Mouse (Mus musculus): Measurements from ENCODE around the gene Slco2b1. TPM values are rescaled to one million over a fixed set of nuclear protein-coding genes. Genes with fewer than 3 reads are reported as not detected.

Slco2b1 gene
- polyA plus RNA-seq, 1 experiment from 2014 or later, result 4.3 TPM

DNA sequence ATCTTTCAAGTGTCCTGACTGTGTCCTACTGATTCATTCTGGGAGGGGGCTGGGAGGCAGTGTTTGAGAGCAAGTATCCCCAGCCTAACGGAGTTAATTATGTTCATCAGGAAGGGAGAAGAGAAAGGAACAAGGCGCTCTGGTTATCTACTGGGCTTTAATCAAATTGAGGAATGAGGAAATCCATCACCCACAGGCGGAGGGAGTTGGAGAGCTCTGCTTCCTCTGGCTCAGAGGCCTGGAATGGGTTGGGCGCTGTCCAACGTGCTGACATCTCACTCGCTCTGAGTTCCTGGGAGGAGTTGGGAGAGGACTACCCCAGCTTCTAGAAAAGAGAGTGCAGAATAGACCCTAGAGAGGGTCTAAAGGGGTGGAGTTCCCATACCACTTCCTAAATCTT lies 62.5 kb downstream of the Slco2b1 start:
- Histone ChIP-seq H3K4me3 (replicated peaks; ENCODE audit: low read depth, low read length) (no peak overlapping the region), H3K36me3 (ENCODE audit: insufficient read depth, low read length) (no peaks in the 10 kb centered on the region), H3K27ac (no peak overlapping the region), H3K4me2 (ENCODE audit: low read length) (no peak overlapping the region), H3K27me3 (ENCODE audit: insufficient read depth, low read length) (no peaks in the 10 kb centered on the region), H3K9me3 (replicated peaks; ENCODE audit: low read length) (no peaks in the 10 kb centered on the region), H3K4me1 (replicated peaks; ENCODE audit: insufficient read depth, low read length) (no peaks in the 10 kb centered on the region), H3K9ac (ENCODE audit: low read depth, low read length) (no peak overlapping the region)
- peak; percentile 89 for DNase-seq (ENCODE audit: low spot score)
- 3% methylated on average over 6 of the region's 6 CpGs for WGBS
- TF ChIP-seq CTCF (IDR thresholded peaks at IDR 0.05; ENCODE audit: low read depth), result peak; percentile 30
- ATAC-seq (replicated peaks; ENCODE audit: low FRiP score, low read depth), result no peak

DNA sequence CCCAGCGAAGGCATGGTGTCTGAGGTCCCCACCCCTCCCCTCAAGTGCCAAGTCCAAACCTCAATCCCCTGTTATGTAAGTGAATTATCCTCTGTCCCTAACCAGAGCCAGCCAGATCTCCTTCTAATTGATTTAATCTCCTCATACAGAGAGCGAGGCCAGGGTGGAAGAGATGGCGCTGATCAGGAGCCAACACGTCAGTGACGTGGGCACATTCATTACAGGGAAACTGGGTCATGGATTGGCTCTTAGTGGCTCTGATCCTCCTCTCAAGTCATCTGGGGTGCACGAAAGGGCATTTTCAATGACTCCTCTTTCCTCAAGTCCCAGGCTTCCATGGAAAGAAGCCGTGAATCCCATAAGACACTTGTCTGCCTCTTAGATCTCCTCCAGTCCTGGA lies 66.4 kb downstream of the Slco2b1 start:
- Histone ChIP-seq H3K36me3 (ENCODE audit: insufficient read depth, low read length) (no peaks in the 10 kb centered on the region), H3K9ac (ENCODE audit: low read depth, low read length) (no peak overlapping the region), H3K4me3 (replicated peaks; ENCODE audit: low read depth, low read length) (no peak overlapping the region), H3K27ac (no peak overlapping the region), H3K27me3 (ENCODE audit: insufficient read depth, low read length) (no peaks in the 10 kb centered on the region), H3K9me3 (replicated peaks; ENCODE audit: low read length) (no peaks in the 10 kb centered on the region), H3K4me1 (replicated peaks; ENCODE audit: insufficient read depth, low read length) (no peaks in the 10 kb centered on the region), H3K4me2 (ENCODE audit: low read length) (no peak overlapping the region)
- no peak for TF ChIP-seq CTCF (IDR thresholded peaks at IDR 0.05; ENCODE audit: low read depth)
- 79% methylated on average over 7 of the region's 7 CpGs for whole genome bisulfite sequencing
- ATAC-seq (replicated peaks; ENCODE audit: low FRiP score, low read depth), result no peak
- no peak for DNase-seq (ENCODE audit: low spot score)

DNA sequence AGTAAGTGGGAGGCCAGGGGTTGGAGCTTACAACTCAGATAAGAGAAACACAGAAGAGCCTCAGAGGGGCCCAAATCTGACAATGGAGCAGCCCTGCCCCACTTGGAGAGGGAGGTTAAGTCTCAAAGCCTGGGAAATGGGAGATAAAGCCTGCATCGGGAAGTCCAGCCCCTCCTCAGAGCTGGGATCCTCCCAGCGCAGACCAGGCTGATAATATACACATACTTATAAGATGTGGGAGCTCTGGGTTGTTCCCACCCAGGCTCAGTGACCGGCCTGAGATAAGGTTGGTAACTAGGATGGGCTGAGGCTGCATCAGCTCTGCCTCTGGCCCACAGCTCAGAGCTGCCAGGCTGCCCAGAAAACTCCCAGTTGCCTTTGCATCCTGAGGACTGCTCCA lies 69.1 kb downstream of the Slco2b1 start:
- Histone ChIP-seq H3K4me1 (replicated peaks; ENCODE audit: insufficient read depth, low read length) (no peaks in the 10 kb centered on the region), H3K4me2 (ENCODE audit: low read length) (no peak overlapping the region), H3K27me3 (ENCODE audit: insufficient read depth, low read length) (no peaks in the 10 kb centered on the region), H3K4me3 (replicated peaks; ENCODE audit: low read depth, low read length) (no peak overlapping the region), H3K27ac (no peak overlapping the region), H3K9me3 (replicated peaks; ENCODE audit: low read length) (no peaks in the 10 kb centered on the region), H3K36me3 (ENCODE audit: insufficient read depth, low read length) (no peaks in the 10 kb centered on the region), H3K9ac (ENCODE audit: low read depth, low read length) (no peak overlapping the region)
- ATAC-seq (replicated peaks; ENCODE audit: low FRiP score, low read depth) (no peak), DNase-seq (ENCODE audit: low spot score) (no peak)
- WGBS, result 52% methylated on average over 3 of the region's 3 CpGs
- no peak for TF ChIP-seq CTCF (IDR thresholded peaks at IDR 0.05; ENCODE audit: low read depth)

DNA sequence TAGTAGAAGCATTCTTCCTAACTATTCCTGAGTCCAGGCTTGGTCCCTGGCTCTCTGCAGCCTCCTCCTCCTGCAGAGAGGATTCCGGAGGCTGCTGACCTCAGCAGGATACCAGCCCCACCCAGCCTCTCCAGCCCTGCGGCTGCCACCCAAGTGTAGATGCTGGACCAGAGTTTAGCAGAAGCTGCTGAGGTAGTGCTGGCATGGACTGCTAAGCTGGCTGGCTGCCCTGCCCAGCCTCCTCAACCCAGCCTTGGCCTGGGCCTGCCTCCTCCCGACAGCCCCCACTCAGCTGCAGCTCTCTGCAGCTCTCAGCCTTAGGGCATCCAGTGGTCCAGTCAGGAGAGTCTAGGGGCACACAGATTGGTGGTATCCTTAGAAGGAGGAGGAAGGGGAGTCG lies 69.9 kb downstream of the Slco2b1 start:
- Histone ChIP-seq H3K9me3 (replicated peaks; ENCODE audit: low read length) (no peaks in the 10 kb centered on the region), H3K4me2 (ENCODE audit: low read length) (no peak overlapping the region), H3K9ac (ENCODE audit: low read depth, low read length) (no peak overlapping the region), H3K36me3 (ENCODE audit: insufficient read depth, low read length) (no peaks in the 10 kb centered on the region), H3K27ac (no peak overlapping the region), H3K4me3 (replicated peaks; ENCODE audit: low read depth, low read length) (no peak overlapping the region), H3K27me3 (ENCODE audit: insufficient read depth, low read length) (no peaks in the 10 kb centered on the region), H3K4me1 (replicated peaks; ENCODE audit: insufficient read depth, low read length) (no peaks in the 10 kb centered on the region)
- ATAC-seq (replicated peaks; ENCODE audit: low FRiP score, low read depth), result no peak
- WGBS, result 38% methylated on average over 4 of the region's 4 CpGs
- TF ChIP-seq CTCF (IDR thresholded peaks at IDR 0.05; ENCODE audit: low read depth), result no peak
- no peak for DNase-seq (ENCODE audit: low spot score)

DNA sequence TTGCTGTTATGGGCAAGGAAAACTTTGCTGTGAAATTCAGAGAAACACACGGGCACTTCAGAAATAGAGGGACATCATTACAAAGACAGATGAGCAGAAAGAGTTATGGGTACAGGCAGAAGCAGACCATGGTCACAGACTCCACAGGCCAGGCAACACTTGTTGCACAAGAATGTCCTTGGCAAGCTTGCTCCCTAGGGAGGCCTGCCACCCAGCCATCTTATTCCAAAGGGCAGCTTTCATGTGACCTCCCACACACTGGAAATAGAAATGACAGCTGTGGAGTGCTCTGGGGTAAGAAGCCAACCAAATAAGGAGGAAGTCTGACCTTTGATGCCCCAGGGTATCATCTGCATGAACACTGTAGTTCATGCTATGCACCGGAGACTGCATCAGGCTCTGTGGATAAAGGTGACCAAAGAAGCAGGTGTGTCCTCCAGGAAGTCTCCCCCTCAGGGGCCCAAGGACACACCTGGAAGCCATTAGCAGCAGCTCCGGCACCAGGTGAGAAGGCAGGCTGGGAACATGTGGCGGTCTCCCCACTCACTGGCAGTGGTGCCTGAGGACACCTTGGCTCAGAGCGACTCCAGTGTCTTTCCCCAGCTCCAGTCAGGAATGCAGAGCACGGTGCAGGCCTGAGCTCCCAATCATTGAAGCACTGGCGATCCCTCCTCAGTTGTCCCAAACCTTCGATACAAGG lies 77.0 kb downstream of the Slco2b1 start:
- no peak for DNase-seq (ENCODE audit: low spot score)

DNA sequence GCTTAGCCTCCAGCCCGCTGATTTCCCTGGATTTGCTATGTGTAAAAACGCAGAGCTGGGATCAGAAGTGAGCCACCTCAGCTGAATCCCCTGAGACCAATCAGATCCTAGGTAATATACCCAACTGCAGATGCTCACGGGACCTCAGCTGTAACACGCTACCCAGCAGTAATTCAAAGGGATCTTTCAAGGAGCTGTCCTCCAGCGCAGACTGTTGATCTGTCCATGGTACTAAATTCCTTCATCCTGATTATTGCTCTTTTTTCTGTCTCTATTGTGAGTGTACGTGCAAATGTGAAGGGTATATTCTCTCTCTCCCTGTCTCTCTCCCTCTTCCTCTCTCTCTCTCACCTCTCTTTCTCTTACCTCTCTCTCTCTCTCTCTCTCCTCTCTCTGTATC lies 78.9 kb downstream of the Slco2b1 start:
- WGBS, result 7% methylated on average over 6 of the region's 6 CpGs
- no peak for ATAC-seq (replicated peaks; ENCODE audit: low FRiP score, low read depth)
- no peak overlapping the region for H3K4me2 ChIP-seq (ENCODE audit: low read length)

More for the DNA sequence above, 77.0 kb downstream of the Slco2b1 start:
- Histone ChIP-seq H3K4me2 (ENCODE audit: low read length) (no peak overlapping the region), H3K9ac (ENCODE audit: low read depth, low read length) (no peak overlapping the region), H3K4me1 (replicated peaks; ENCODE audit: insufficient read depth, low read length) (no peaks in the 10 kb centered on the region), H3K27me3 (ENCODE audit: insufficient read depth, low read length) (no peaks in the 10 kb centered on the region), H3K36me3 (ENCODE audit: insufficient read depth, low read length) (no peaks in the 10 kb centered on the region), H3K27ac (no peak overlapping the region), H3K9me3 (replicated peaks; ENCODE audit: low read length) (no peaks in the 10 kb centered on the region), H3K4me3 (replicated peaks; ENCODE audit: low read depth, low read length) (no peak overlapping the region)
- no peak for TF ChIP-seq CTCF (IDR thresholded peaks at IDR 0.05; ENCODE audit: low read depth)
- ATAC-seq (replicated peaks; ENCODE audit: low FRiP score, low read depth), result no peak
- WGBS, result 78% methylated on average over 8 of the region's 8 CpGs

More for the DNA sequence above, 78.9 kb downstream of the Slco2b1 start:
- H3K4me1 ChIP-seq (replicated peaks; ENCODE audit: insufficient read depth, low read length), result no peaks in the 10 kb centered on the region; the same call in 1 of the 2 replicates
- no peaks in the 10 kb centered on the region for H3K9me3 ChIP-seq (replicated peaks; ENCODE audit: low read length)
- H3K9ac ChIP-seq (ENCODE audit: low read depth, low read length), result no peak overlapping the region
- H3K27me3 ChIP-seq (ENCODE audit: insufficient read depth, low read length), result 0 out of 2 replicates have a peak, but pooled peaks cover 6% of the 10 kb centered on the region
- H3K4me3 ChIP-seq (replicated peaks; ENCODE audit: low read depth, low read length), result no peak overlapping the region
- H3K36me3 ChIP-seq (ENCODE audit: insufficient read depth, low read length), result no peaks in the 10 kb centered on the region
- no peak overlapping the region for H3K27ac ChIP-seq
- peak; percentile 78 for DNase-seq (ENCODE audit: low spot score)
- TF ChIP-seq CTCF (IDR thresholded peaks at IDR 0.05; ENCODE audit: low read depth), result no peak
